Mouse (Mus musculus): Measurements from ENCODE around the gene Padi3. TPM values are rescaled to one million over a fixed set of nuclear protein-coding genes. Genes with fewer than 3 reads are reported as not detected.

Gene Padi3
- polyA plus RNA-seq, 1 experiment from 2014 or later, result 0.28 TPM

Other genes starting within 250 kb of the Padi3 start
- 15.5 and 15.8 TPM in 2 replicates for gene Arhgef10l, start 144.6 kb downstream of the Padi3 start, polyA plus RNA-seq (2015; fragmentation: Nextera tagmentation; extraction: Ambion mirVana)
- 21.9 and 22.4 TPM in 2 replicates for gene Rcc2, start 110.1 kb downstream of the Padi3 start, polyA plus RNA-seq (2015; fragmentation: Nextera tagmentation; extraction: Ambion mirVana)
- gene Padi6, start 68.0 kb downstream of the Padi3 start, polyA plus RNA-seq (2015; fragmentation: Nextera tagmentation; extraction: Ambion mirVana), result not detected in 2 replicates
- 1.8 and 2.3 TPM in 2 replicates for gene Padi4, start 36.4 kb downstream of the Padi3 start, polyA plus RNA-seq (2015; fragmentation: Nextera tagmentation; extraction: Ambion mirVana)
- gene Padi1, start 35.1 kb upstream of the Padi3 start, polyA plus RNA-seq (2015; fragmentation: Nextera tagmentation; extraction: Ambion mirVana), result 0.21 and 0.28 TPM in 2 replicates
- 1.8 and 2.1 TPM in 2 replicates for gene Padi2, start 95.7 kb upstream of the Padi3 start, polyA plus RNA-seq (2015; fragmentation: Nextera tagmentation; extraction: Ambion mirVana)
- 347 and 354 TPM in 2 replicates for gene Sdhb, start 150.6 kb upstream of the Padi3 start, polyA plus RNA-seq (2015; fragmentation: Nextera tagmentation; extraction: Ambion mirVana)
- 34.5 and 35.6 TPM in 2 replicates for gene Atp13a2, start 176.2 kb upstream of the Padi3 start, polyA plus RNA-seq (2015; fragmentation: Nextera tagmentation; extraction: Ambion mirVana)
- gene Mfap2, start 199.8 kb upstream of the Padi3 start, polyA plus RNA-seq (2015; fragmentation: Nextera tagmentation; extraction: Ambion mirVana), result 500 and 511 TPM in 2 replicates
- 5.3 and 5.5 TPM in 2 replicates for gene Crocc, start 249.9 kb upstream of the Padi3 start, polyA plus RNA-seq (2015; fragmentation: Nextera tagmentation; extraction: Ambion mirVana)

Data from lung, embryonic 16.5 days (tissue).